Mouse (Mus musculus) cortical plate, adult 2 months (tissue): ENCODE data around the gene Ece1.

Experiments
- CTCF ChIP-seq: fragments of 200-500 bp; IDR thresholded peaks from 2 replicates; pipeline ENCODE4 v1.5.1; 2011; ENCODE audit warnings: mild to moderate bottlenecking, control low read depth, low read length; ENCODE audit not compliant: insufficient read depth; ENCODE audit errors: extremely low read depth
- POLR2A ChIP-seq: fragments of 200-500 bp; IDR thresholded peaks from 2 replicates; pipeline ENCODE4 v1.6.1; 2011; ENCODE audit warnings: mild to moderate bottlenecking, low read length, control low read depth; ENCODE audit not compliant: insufficient read depth; ENCODE audit errors: extremely low read depth

DNA sequence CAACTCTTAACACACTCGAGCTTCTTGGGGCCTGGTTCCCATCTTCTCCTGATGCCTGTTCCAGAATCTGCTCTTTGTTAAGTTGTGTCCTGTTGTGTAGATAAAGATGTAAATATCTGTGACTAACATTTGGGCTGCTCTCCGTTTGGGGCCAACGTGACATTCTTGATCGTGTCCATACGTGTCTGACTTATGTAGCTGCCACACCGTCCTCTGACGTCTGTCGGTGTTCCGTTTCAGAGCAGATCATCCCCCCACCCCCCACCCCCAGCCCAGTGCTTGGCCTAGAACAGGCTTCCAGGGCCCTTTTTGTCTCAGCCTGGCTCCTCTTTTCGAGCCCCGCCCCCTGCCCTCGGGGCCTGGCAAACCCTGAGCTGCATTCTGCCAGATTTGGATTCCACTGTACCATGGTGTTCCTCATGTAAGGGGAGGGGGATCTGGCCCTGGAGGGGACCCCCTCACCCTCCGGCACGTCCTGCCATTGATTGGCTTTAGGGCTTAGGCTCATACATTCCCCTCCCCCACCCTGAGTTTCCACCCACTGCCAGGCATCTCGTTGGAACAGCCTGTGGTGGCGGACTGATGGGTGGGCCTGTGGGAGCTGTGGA lies 7.7 kb downstream of the Ece1 start:
- TF ChIP-seq CTCF (no peak), POLR2A (no peak)
